Mouse (Mus musculus): ENCODE measurements around the gene Tubg1. TPM values are rescaled to one million over a fixed set of nuclear protein-coding genes. Genes with fewer than 3 reads are reported as not detected.

Tubg1 gene
- total and polyA plus RNA-seq, 2 experiments: 7.6 to 11.9 TPM

- H3K36me3 ChIP-seq (ENCODE audit: control insufficient read depth, insufficient read depth, low read length): peaks cover 30% of the 10 kb centered on the region
- 3% methylated on average over 8 of the region's 8 CpGs for WGBS
- H3K4me1 ChIP-seq (ENCODE audit: control insufficient read depth, insufficient read depth, low read length): peaks cover 15% of the 10 kb centered on the region
These were observed 32.1 kb upstream of the Tubg1 start for GRCm38 (mm10) chr11:101087682-101088055.

GRCm38 (mm10) chr11:101089931-101090330 is 29.8 kb upstream of the Tubg1 start:
- H3K4me3 ChIP-seq (ENCODE audit: insufficient read depth, low read depth, low read length): no peak overlapping the region
- H3K4me1 ChIP-seq (ENCODE audit: control insufficient read depth, insufficient read depth, low read length): peaks cover 10% of the 10 kb centered on the region
- no peak for TF ChIP-seq CTCF (IDR thresholded peaks at IDR 0.05; ENCODE audit: low read depth, low read length)
- TF ChIP-seq POLR2A (IDR thresholded peaks at IDR 0.05; ENCODE audit: extremely low read depth, insufficient read depth, low read length): no peak
- H3K79me2 ChIP-seq (ENCODE audit: control insufficient read depth, insufficient read depth, low read length): no peaks in the 10 kb centered on the region
- no peak for DNase-seq (ENCODE audit: extremely low read depth, low read depth, low spot score)
- peaks cover 32% of the 10 kb centered on the region for H3K36me3 ChIP-seq (ENCODE audit: control insufficient read depth, insufficient read depth, low read length)
- H3K27ac ChIP-seq (replicated peaks; ENCODE audit: insufficient read depth, low read depth, low read length): no peak overlapping the region
- 24% methylated on average over 1 of the region's 1 CpGs for WGBS
- no peak overlapping the region for H3K9ac ChIP-seq (ENCODE audit: low read depth, low read length)
- no peaks in the 10 kb centered on the region for H3K27me3 ChIP-seq (ENCODE audit: control insufficient read depth, insufficient read depth, low read length)

More at GRCm38 (mm10) chr11:101087682-101088055, 32.1 kb upstream of the Tubg1 start:
- TF ChIP-seq CTCF (IDR thresholded peaks at IDR 0.05; ENCODE audit: low read depth, low read length) (no peak), POLR2A (IDR thresholded peaks at IDR 0.05; ENCODE audit: extremely low read depth, insufficient read depth, low read length) (no peak)
- Histone ChIP-seq H3K27me3 (ENCODE audit: control insufficient read depth, insufficient read depth, low read length) (no peaks in the 10 kb centered on the region), H3K9ac (ENCODE audit: low read depth, low read length) (peak overlapping the region; percentile 80), H3K79me2 (ENCODE audit: control insufficient read depth, insufficient read depth, low read length) (peaks cover 6% of the 10 kb centered on the region; the same call in 1 of the 2 replicates), H3K27ac (replicated peaks; ENCODE audit: insufficient read depth, low read depth, low read length) (peak overlapping the region; percentile 48), H3K4me3 (ENCODE audit: insufficient read depth, low read depth, low read length) (peak overlapping the region; percentile 76)
- peak; percentile 77 for DNase-seq (ENCODE audit: extremely low read depth, low read depth, low spot score)

- WGBS: 4% methylated on average over 18 of the region's 18 CpGs
- H3K27ac ChIP-seq (replicated peaks; ENCODE audit: insufficient read depth, low read depth, low read length): no peak overlapping the region
- H3K79me2 ChIP-seq (ENCODE audit: control insufficient read depth, insufficient read depth, low read length): no peaks in the 10 kb centered on the region
- no peaks in the 10 kb centered on the region for H3K27me3 ChIP-seq (ENCODE audit: control insufficient read depth, insufficient read depth, low read length)
- peak overlapping the region; percentile 36; the same call in 1 of the 2 replicates for H3K9ac ChIP-seq (ENCODE audit: low read depth, low read length)
- peaks cover 48% of the 10 kb centered on the region for H3K36me3 ChIP-seq (ENCODE audit: control insufficient read depth, insufficient read depth, low read length)
- DNase-seq (ENCODE audit: extremely low read depth, low read depth, low spot score): no peak
- peak overlapping the region; percentile 43; the same call in 1 of the 2 replicates for H3K4me3 ChIP-seq (ENCODE audit: insufficient read depth, low read depth, low read length)
- TF ChIP-seq POLR2A (IDR thresholded peaks at IDR 0.05; ENCODE audit: extremely low read depth, insufficient read depth, low read length): no peak
- no peak for TF ChIP-seq CTCF (IDR thresholded peaks at IDR 0.05; ENCODE audit: low read depth, low read length)
- H3K4me1 ChIP-seq (ENCODE audit: control insufficient read depth, insufficient read depth, low read length): no peaks in the 10 kb centered on the region
These were observed 24.8 kb upstream of the Tubg1 start for GRCm38 (mm10) chr11:101094930-101095313.

- Histone ChIP-seq H3K36me3 (ENCODE audit: control insufficient read depth, insufficient read depth, low read length) (peaks cover 48% of the 10 kb centered on the region), H3K27me3 (ENCODE audit: control insufficient read depth, insufficient read depth, low read length) (no peaks in the 10 kb centered on the region), H3K9ac (ENCODE audit: low read depth, low read length) (peak within 1 kb of the TSS; percentile 94), H3K4me1 (ENCODE audit: control insufficient read depth, insufficient read depth, low read length) (no peaks in the 10 kb centered on the region), H3K4me3 (ENCODE audit: insufficient read depth, low read depth, low read length) (peak within 1 kb of the TSS; percentile 88), H3K79me2 (ENCODE audit: control insufficient read depth, insufficient read depth, low read length) (no peaks in the 10 kb centered on the region), H3K27ac (replicated peaks; ENCODE audit: insufficient read depth, low read depth, low read length) (peak within 1 kb of the TSS; percentile 96)
- under 1% methylated on average over 43 of the region's 43 CpGs for WGBS
- peak; percentile 83 for DNase-seq (ENCODE audit: extremely low read depth, low read depth, low spot score)
- peak; percentile 87 for TF ChIP-seq CTCF (IDR thresholded peaks at IDR 0.05; ENCODE audit: low read depth, low read length)
- 0 out of 2 replicates have a peak, but pooled peaks have one; percentile 69 for TF ChIP-seq POLR2A (IDR thresholded peaks at IDR 0.05; ENCODE audit: extremely low read depth, insufficient read depth, low read length)
These were observed 24.3 kb upstream of the Tubg1 start, which contains the start of gene Psmc3ip for GRCm38 (mm10) chr11:101095314-101096024. Gene Psmc3ip, minus strand, starts transcription at chr11:101095436.

GRCm38 (mm10) chr11:101098231-101098630 is 21.5 kb upstream of the Tubg1 start:
- H3K27me3 ChIP-seq (ENCODE audit: control insufficient read depth, insufficient read depth, low read length): no peaks in the 10 kb centered on the region
- no peak overlapping the region for H3K4me3 ChIP-seq (ENCODE audit: insufficient read depth, low read depth, low read length)
- TF ChIP-seq POLR2A (IDR thresholded peaks at IDR 0.05; ENCODE audit: extremely low read depth, insufficient read depth, low read length) (no peak), CTCF (IDR thresholded peaks at IDR 0.05; ENCODE audit: low read depth, low read length) (no peak)
- peaks cover 52% of the 10 kb centered on the region for H3K36me3 ChIP-seq (ENCODE audit: control insufficient read depth, insufficient read depth, low read length)
- DNase-seq (ENCODE audit: extremely low read depth, low read depth, low spot score): no peak
- no peaks in the 10 kb centered on the region for H3K79me2 ChIP-seq (ENCODE audit: control insufficient read depth, insufficient read depth, low read length)
- 93% methylated on average over 8 of the region's 8 CpGs for WGBS
- no peaks in the 10 kb centered on the region for H3K4me1 ChIP-seq (ENCODE audit: control insufficient read depth, insufficient read depth, low read length)
- no peak overlapping the region for H3K27ac ChIP-seq (replicated peaks; ENCODE audit: insufficient read depth, low read depth, low read length)
- H3K9ac ChIP-seq (ENCODE audit: low read depth, low read length): no peak overlapping the region

- Histone ChIP-seq H3K4me3 (ENCODE audit: insufficient read depth, low read depth, low read length) (no peak overlapping the region), H3K79me2 (ENCODE audit: control insufficient read depth, insufficient read depth, low read length) (peaks cover 6% of the 10 kb centered on the region; the same call in 1 of the 2 replicates), H3K36me3 (ENCODE audit: control insufficient read depth, insufficient read depth, low read length) (peaks cover 65% of the 10 kb centered on the region), H3K9ac (ENCODE audit: low read depth, low read length) (no peak overlapping the region), H3K27me3 (ENCODE audit: control insufficient read depth, insufficient read depth, low read length) (no peaks in the 10 kb centered on the region), H3K27ac (replicated peaks; ENCODE audit: insufficient read depth, low read depth, low read length) (no peak overlapping the region), H3K4me1 (ENCODE audit: control insufficient read depth, insufficient read depth, low read length) (no peaks in the 10 kb centered on the region)
- DNase-seq (ENCODE audit: extremely low read depth, low read depth, low spot score): no peak
- WGBS: 87% methylated on average over 5 of the region's 5 CpGs
- TF ChIP-seq CTCF (IDR thresholded peaks at IDR 0.05; ENCODE audit: low read depth, low read length) (no peak), POLR2A (IDR thresholded peaks at IDR 0.05; ENCODE audit: extremely low read depth, insufficient read depth, low read length) (no peak)
These were observed 16.7 kb upstream of the Tubg1 start for GRCm38 (mm10) chr11:101103011-101103410.
